Mouse (Mus musculus) frontal cortex, adult 2 months (tissue): ENCODE results near the gene Slc6a17. TPM values are rescaled to one million over a fixed set of nuclear protein-coding genes. Genes with fewer than 3 reads are reported as not detected.

ENCODE experiments used
- polyA plus RNA-seq: library from polyadenylated mRNA; depleted of rRNA; stranded (reverse); fragments of >200 nt; gene quantifications from 2 replicates; pipeline ENCODE4 v1.2.3, GENCODE M21; 2012; rRNA removed

Gene Slc6a17
- polyA plus RNA-seq, 1 experiment: 214 TPM

Other genes with a start within 250 kb of the Slc6a17 start
- 117 and 121 TPM in 2 replicates for gene Lamtor5, start 239.2 kb downstream of the Slc6a17 start, polyA plus RNA-seq
- 3.3 and 3.4 TPM in 2 replicates for gene Slc16a4, start 226.8 kb downstream of the Slc6a17 start, polyA plus RNA-seq
- gene Rbm15, start 184.3 kb downstream of the Slc6a17 start, polyA plus RNA-seq: 5.3 and 5.9 TPM in 2 replicates
- gene Kcnc4, start 58.5 kb downstream of the Slc6a17 start, polyA plus RNA-seq: 45.5 and 50.1 TPM in 2 replicates
- 0.13 and 0.26 TPM in 2 replicates for gene Ubl4b, start 37.1 kb upstream of the Slc6a17 start, polyA plus RNA-seq
- 8.1 and 8.6 TPM in 2 replicates for gene Alx3, start 77.0 kb upstream of the Slc6a17 start, polyA plus RNA-seq
- gene Gm10961, start 113.3 kb upstream of the Slc6a17 start, polyA plus RNA-seq: not detected in 2 replicates
- 74.4 and 79.2 TPM in 2 replicates for gene Strip1, start 113.7 kb upstream of the Slc6a17 start, polyA plus RNA-seq
- 321 TPM in 2 replicates for gene Ahcyl1, start 178.5 kb upstream of the Slc6a17 start, polyA plus RNA-seq
- gene Csf1, start 242.5 kb upstream of the Slc6a17 start, polyA plus RNA-seq: 14.1 and 14.5 TPM in 2 replicates